ENCODE assay signal across 11 mouse cellular contexts in genomic region chr3:101116431-101117385, GRCm38 (mm10). TPM values are rescaled to one million over a fixed set of nuclear protein-coding genes. Genes with fewer than 3 reads are reported as not detected.
A peak's percentile ranks its signal among the peaks of the same experiment; 100 is the strongest.
DNase-seq lines count a peak whose midpoint lies in the region; ATAC-seq and TF ChIP-seq lines count a peak whose summit lies in the region.
"Had no signal": no experiment of that assay in that cellular context is flagged by ENCODE, and none has a peak within 500 bp of the region (broad histone marks: within the 10 kb centered on the region; RNA-seq: fewer than 3 reads in every experiment).

No protein-coding gene starts in this region.

- no peak for TF ChIP-seq POLR2A in limb, embryonic 14.5 days (IDR thresholded peaks at IDR 0.05; ENCODE audit: borderline replicate concordance, extremely low read depth, insufficient read depth, insufficient read length)

- H3K4me2 ChIP-seq in forebrain, embryonic 14.5 days (ENCODE audit: low read length): peak overlapping the region; percentile 23
- H3K4me2 ChIP-seq in limb, embryonic 14.5 days (replicated peaks; ENCODE audit: low read depth, low read length, severe bottlenecking): 0 out of 2 replicates have a peak overlapping the region, but pooled peaks have one; percentile 13
- H3K4me2 ChIP-seq in midbrain, embryonic 15.5 days: no peak overlapping the region
- H3K4me2 ChIP-seq: embryonic facial prominence, embryonic 15.5 days had no signal

- H3K4me1 ChIP-seq in forebrain, embryonic 14.5 days (ENCODE audit: control insufficient read depth, insufficient read depth, low read length): peaks cover 14% of the 10 kb centered on the region
- peaks cover 8% of the 10 kb centered on the region; the same call in 1 of the 2 replicates for H3K4me1 ChIP-seq in limb, embryonic 14.5 days (ENCODE audit: control insufficient read depth, insufficient read depth, low read length)
- peaks cover 10% of the 10 kb centered on the region; the same call in 1 of the 2 replicates for H3K4me1 ChIP-seq in midbrain, embryonic 15.5 days

- DNase-seq in frontal cortex, postnatal 10 days (ENCODE audit: low spot score in 2 of 2): no peak
- DNase-seq in forebrain, embryonic 14.5 days (ENCODE audit: low spot score): peak; percentile 59
- no peak for DNase-seq in limb, embryonic 14.5 days (ENCODE audit: low spot score)
- no peak for DNase-seq in left cerebral cortex, adult 18-20 months (ENCODE audit: low spot score in 2 of 2)
- DNase-seq in gastrocnemius, adult 18-20 months (ENCODE audit: low spot score): no peak
- no peak for DNase-seq in thymus, postnatal 25 days
- DNase-seq: heart, adult 2 months; right cerebral cortex, adult 18-20 months had no signal

- peak overlapping the region; percentile 64 for H3K27ac ChIP-seq in forebrain, embryonic 14.5 days (ENCODE audit: low read depth, low read length)
- H3K27ac ChIP-seq in limb, embryonic 14.5 days (replicated peaks; ENCODE audit: low read depth, low read length): no peak overlapping the region
- peak overlapping the region; percentile 68 for H3K27ac ChIP-seq in midbrain, embryonic 15.5 days
- H3K27ac ChIP-seq: embryonic facial prominence, embryonic 15.5 days; heart, adult 2 months had no signal

- peak overlapping the region; percentile 35 for H3K9ac ChIP-seq in forebrain, embryonic 14.5 days (ENCODE audit: low read length)
- no peak overlapping the region for H3K9ac ChIP-seq in limb, embryonic 14.5 days (ENCODE audit: low read depth, low read length, severe bottlenecking)
- no peak overlapping the region for H3K9ac ChIP-seq in midbrain, embryonic 15.5 days
- H3K9ac ChIP-seq: embryonic facial prominence, embryonic 15.5 days had no signal

- H3K4me3 ChIP-seq in forebrain, embryonic 14.5 days (ENCODE audit: low read depth, low read length): no peak overlapping the region
- H3K4me3 ChIP-seq in limb, embryonic 14.5 days (replicated peaks; ENCODE audit: low read length): no peak overlapping the region
- no peak overlapping the region for H3K4me3 ChIP-seq in midbrain, embryonic 15.5 days
- H3K4me3 ChIP-seq: embryonic facial prominence, embryonic 15.5 days; heart, adult 2 months had no signal

- H3K27me3 ChIP-seq in forebrain, embryonic 14.5 days (replicated peaks; ENCODE audit: control insufficient read depth, insufficient read depth, low read length): no peaks in the 10 kb centered on the region
- H3K27me3 ChIP-seq in limb, embryonic 14.5 days (ENCODE audit: control insufficient read depth, insufficient read depth, low read length): no peaks in the 10 kb centered on the region
- no peaks in the 10 kb centered on the region for H3K27me3 ChIP-seq in midbrain, embryonic 15.5 days (replicated peaks)
- H3K27me3 ChIP-seq: embryonic facial prominence, embryonic 15.5 days had no signal

- H3K9me3 ChIP-seq in forebrain, embryonic 14.5 days (replicated peaks; ENCODE audit: control insufficient read depth, low read length): no peaks in the 10 kb centered on the region
- H3K9me3 ChIP-seq in limb, embryonic 14.5 days (ENCODE audit: control insufficient read depth, low read length): no peaks in the 10 kb centered on the region
- H3K9me3 ChIP-seq in midbrain, embryonic 15.5 days: no peaks in the 10 kb centered on the region
- H3K9me3 ChIP-seq: embryonic facial prominence, embryonic 15.5 days had no signal

- peak; percentile 91 for ATAC-seq in frontal cortex, adult (ENCODE audit: low TSS enrichment)
- peak; percentile 70 for ATAC-seq in forebrain, embryonic 14.5 days
- ATAC-seq in limb, embryonic 14.5 days (ENCODE audit: low FRiP score, low read depth): no peak
- ATAC-seq in midbrain, embryonic 15.5 days (replicated peaks): peak; percentile 76

- WGBS in forebrain, embryonic 14.5 days: 43% methylated on average over 25 of the region's 25 CpGs
- WGBS in limb, embryonic 14.5 days: 45% methylated on average over 25 of the region's 25 CpGs
- 53% methylated on average over 25 of the region's 25 CpGs for WGBS in midbrain, embryonic 15.5 days

- no peaks in the 10 kb centered on the region for H3K36me3 ChIP-seq in forebrain, embryonic 14.5 days (ENCODE audit: control insufficient read depth, insufficient read depth, low read length)
- no peaks in the 10 kb centered on the region for H3K36me3 ChIP-seq in limb, embryonic 14.5 days (ENCODE audit: control insufficient read depth, insufficient read depth, low read length)
- H3K36me3 ChIP-seq in midbrain, embryonic 15.5 days (replicated peaks): no peaks in the 10 kb centered on the region
- H3K36me3 ChIP-seq: embryonic facial prominence, embryonic 15.5 days had no signal

RNA-seq across cellular contexts. Expression of gene Ptgfrn, which starts 6.6 kb away (rescaled TPM):
- polyA plus RNA-seq in forebrain, embryonic 14.5 days (2014; fragmentation: Nextera tagmentation; extraction: Ambion mirVana): 3.4 and 4.5 TPM in 2 replicates
- polyA plus RNA-seq in limb, embryonic 14.5 days (2012; rRNA removed): 44.5 and 46.1 TPM in 2 replicates
- 10.7 and 11.5 TPM in 2 replicates for polyA plus RNA-seq in limb, embryonic 14.5 days (2014; fragmentation: Nextera tagmentation; extraction: Ambion mirVana)
- polyA plus RNA-seq in midbrain, embryonic 15.5 days (2015; fragmentation: Nextera tagmentation; extraction: Ambion mirVana): 2.6 and 2.7 TPM in 2 replicates
- total RNA-seq in left cerebral cortex, adult 18-20 months (2021): 10 to 100 TPM; 33.3 to 37.5 TPM
- 1 to 10 TPM; 6.7 to 8.5 TPM for total RNA-seq in gastrocnemius, adult 18-20 months (2021)
